Mouse (Mus musculus) heart, postnatal 0 days (tissue): ENCODE results near the gene Pde4c. TPM values are rescaled to one million over a fixed set of nuclear protein-coding genes. Genes with fewer than 3 reads are reported as not detected.

ENCODE experiments used
- ATAC-seq: fragments of 200-750 bp; cut with Nextera tagmentation; 2 replicates; pipeline ENCODE4 v1.8.0; 2017; ENCODE audit warnings: low read depth, moderate number of reproducible peaks, moderate library complexity; ENCODE audit not compliant: insufficient read depth
- DNase-seq: peaks from one replicate; pipeline ENCODE4 v3.0.0-alpha.2; 2016; ENCODE audit warnings: low spot score
- H3K27ac ChIP-seq: fragments of 300-500 bp; sonication (generic); 2 replicates; pipeline ENCODE4 v1.5.1; 2014; ENCODE audit warnings: low read depth, mild to moderate bottlenecking
- H3K27me3 ChIP-seq: fragments of 300-500 bp; sonication (generic); 2 replicates; pipeline ENCODE4 v1.6.1; 2014; ENCODE audit warnings: low read length, mixed read lengths; ENCODE audit not compliant: control insufficient read depth, insufficient read depth
- H3K36me3 ChIP-seq: fragments of 300-500 bp; sonication (generic); replicated peaks from 2 replicates; pipeline ENCODE4 v1.6.1; 2014; ENCODE audit warnings: low read length, mixed read lengths; ENCODE audit not compliant: control insufficient read depth, insufficient read depth
- H3K4me1 ChIP-seq: fragments of 300-500 bp; sonication (generic); 2 replicates; pipeline ENCODE4 v1.6.1; 2014; ENCODE audit warnings: antibody characterized with exemption; ENCODE audit not compliant: control insufficient read depth, insufficient read depth
- H3K4me2 ChIP-seq: fragments of 300-500 bp; sonication (generic); 2 replicates; pipeline ENCODE4 v1.6.1; 2014; ENCODE audit warnings: low read depth, mild to moderate bottlenecking, low read length, moderate library complexity
- H3K4me3 ChIP-seq: fragments of 300-500 bp; sonication (generic); 2 replicates; pipeline ENCODE4 v1.5.1; 2014; ENCODE audit warnings: low read depth, low read length
- H3K9ac ChIP-seq: fragments of 300-500 bp; sonication (generic); replicated peaks from 2 replicates; pipeline ENCODE4 v1.6.1; 2014; ENCODE audit warnings: low read depth, low read length, mixed read lengths
- H3K9me3 ChIP-seq: fragments of 300-500 bp; sonication (generic); replicated peaks from 2 replicates; pipeline ENCODE4 v1.6.1; 2016; ENCODE audit warnings: low read length; ENCODE audit not compliant: control insufficient read depth
- CTCF ChIP-seq: IDR thresholded peaks from 2 replicates; pipeline ENCODE4 v1.5.1; 2016; ENCODE audit warnings: antibody characterized with exemption, control low read depth, low read depth
- EP300 ChIP-seq: IDR thresholded peaks from 2 replicates; pipeline ENCODE4 v1.6.1; 2016; ENCODE audit warnings: antibody characterized with exemption, low read depth
- WGBS: fragments of 180-500 bp; shearing (Covaris S2); extraction: QIAGEN DNeasy Blood & Tissue Kit; methylation state at CpG from one replicate; pipeline ENCODE4 v1.1.7; 2014; 5-methylcytosine and 5-hydroxymethylcytosine counted together
- polyA plus RNA-seq: library from polyadenylated mRNA; unstranded; fragments of >200 nt; fragmentation: Nextera tagmentation; extraction: Ambion mirVana; gene quantifications from 2 replicates; pipeline ENCODE4 v1.2.1, GENCODE M21; 2015
- total RNA-seq: library from RNA; depleted of rRNA; stranded (reverse); fragments of >200 nt; gene quantifications from 2 replicates; pipeline ENCODE4 v1.2.3, GENCODE M21; 2014; ENCODE audit warnings: low replicate concordance

Pde4c gene
- total and polyA plus RNA-seq, 2 experiments from 2014 or later = 0.42 to 0.56 TPM

DNA sequence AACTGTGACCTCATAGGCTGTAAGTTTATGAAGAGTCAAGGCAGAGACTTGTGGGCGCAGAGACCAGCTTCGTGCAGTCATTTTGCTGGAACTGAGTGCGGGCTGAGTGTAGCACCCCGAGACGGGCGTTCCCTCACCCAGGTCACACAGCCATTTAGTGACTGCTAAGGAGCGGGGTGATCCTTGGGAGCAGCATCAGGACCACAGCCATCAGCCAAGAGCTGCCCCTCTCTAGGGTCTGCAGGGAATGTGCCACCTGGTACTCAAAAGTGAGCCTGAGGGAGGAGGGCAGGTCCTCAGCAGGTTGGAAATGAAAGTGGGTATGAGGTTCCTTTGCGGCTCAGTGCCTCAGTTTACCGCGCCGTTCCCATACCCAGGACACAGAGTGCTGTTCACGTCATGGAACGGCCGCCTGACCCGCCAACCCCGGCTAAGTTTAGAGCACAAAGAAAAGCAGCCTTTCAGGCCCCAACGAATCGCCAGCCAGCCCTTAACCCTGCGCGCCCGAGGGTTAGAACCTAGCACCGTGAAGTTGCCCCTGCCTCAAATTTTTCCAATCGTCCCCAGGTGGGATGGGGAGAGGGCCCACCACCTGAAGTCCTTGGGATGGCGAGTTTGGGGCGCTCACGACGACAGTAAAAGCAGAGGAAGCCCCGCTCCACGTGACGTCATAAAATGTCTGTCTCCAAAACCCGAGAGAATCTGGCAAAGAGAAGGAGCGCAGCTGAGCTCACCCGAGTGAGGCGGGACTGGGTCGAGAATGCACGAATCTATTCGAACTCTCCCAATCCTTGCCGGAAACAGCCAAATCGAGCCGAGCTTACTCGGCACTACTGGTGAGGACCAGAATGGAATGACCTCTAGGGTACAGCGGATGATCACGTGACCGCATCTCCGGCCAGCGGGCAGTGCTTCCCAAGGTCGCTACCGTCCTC, 20.4 kb downstream of the Pde4c start:
- peak overlapping the region; percentile 36 for H3K4me3 ChIP-seq
- H3K4me2 ChIP-seq = peak overlapping the region; percentile 55
- 5% methylated on average over 48 of the region's 48 CpGs for WGBS
- peak; percentile 16; the same call in 1 of the 2 replicates for ATAC-seq
- H3K9me3 ChIP-seq = no peaks in the 10 kb centered on the region
- H3K4me1 ChIP-seq = peaks cover 15% of the 10 kb centered on the region
- no peaks in the 10 kb centered on the region for H3K36me3 ChIP-seq
- TF ChIP-seq CTCF (no peak), EP300 (no peak)
- peaks cover 63% of the 10 kb centered on the region for H3K27me3 ChIP-seq
- no peak overlapping the region for H3K9ac ChIP-seq
- 0 out of 2 replicates have a peak overlapping the region, but pooled peaks have one; percentile 35 for H3K27ac ChIP-seq
- peak; percentile 41 for DNase-seq

DNA sequence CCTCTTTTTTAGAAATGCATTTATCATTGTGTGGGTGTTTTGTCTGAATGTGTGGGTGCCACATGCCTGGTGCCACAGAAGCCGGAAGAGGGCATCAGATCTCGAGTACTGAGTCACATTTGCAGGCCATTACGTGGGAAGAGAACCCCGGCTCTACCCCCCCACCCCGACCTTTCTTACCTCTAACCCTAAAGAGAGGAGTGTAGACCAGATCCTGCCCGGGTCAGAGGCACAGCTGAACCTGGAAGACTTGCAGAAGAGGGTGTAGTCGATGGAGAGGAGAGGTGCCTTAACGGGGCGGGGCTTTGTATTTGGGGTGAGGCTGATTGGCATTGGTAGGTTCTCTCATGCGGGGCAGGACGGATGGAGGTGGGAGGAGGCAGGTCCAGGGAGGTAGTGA, 21.3 kb downstream of the Pde4c start:
- no peak overlapping the region for H3K27ac ChIP-seq
- H3K4me3 ChIP-seq = no peak overlapping the region
- peaks cover 72% of the 10 kb centered on the region for H3K27me3 ChIP-seq
- no peak for DNase-seq
- H3K4me2 ChIP-seq = no peak overlapping the region
- TF ChIP-seq CTCF (no peak), EP300 (no peak)
- H3K4me1 ChIP-seq = peaks cover 15% of the 10 kb centered on the region
- H3K9me3 ChIP-seq = no peaks in the 10 kb centered on the region
- H3K9ac ChIP-seq = no peak overlapping the region
- no peak for ATAC-seq
- WGBS = 42% methylated on average over 11 of the region's 11 CpGs
- H3K36me3 ChIP-seq = no peaks in the 10 kb centered on the region

DNA sequence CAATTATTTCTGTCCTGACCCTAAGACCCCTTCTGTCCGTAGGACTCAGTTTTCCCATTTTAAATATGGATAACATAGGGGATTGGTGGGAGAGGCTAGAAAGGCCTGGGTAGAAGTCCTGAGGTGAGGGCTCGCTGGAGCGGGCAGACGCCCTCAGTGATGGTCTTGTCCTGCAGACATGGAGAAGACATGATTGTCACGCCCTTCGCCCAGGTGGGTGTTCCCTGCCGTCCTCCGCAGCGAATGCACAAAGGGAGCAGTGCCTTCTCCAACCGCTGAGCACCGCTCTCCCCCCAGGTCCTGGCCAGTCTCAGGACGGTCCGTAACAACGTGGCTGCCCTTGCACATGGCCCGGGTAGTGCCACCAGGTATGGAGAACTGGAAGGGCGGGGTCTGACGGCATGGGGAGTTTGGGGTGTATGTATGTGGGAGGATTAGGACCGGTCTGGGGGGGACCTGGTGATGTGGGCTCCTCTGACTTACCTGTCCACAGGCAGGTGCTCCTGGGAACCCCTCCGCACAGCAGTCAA, 22.2 kb downstream of the Pde4c start:
- WGBS = 51% methylated on average over 19 of the region's 19 CpGs
- peaks cover 15% of the 10 kb centered on the region for H3K4me1 ChIP-seq
- no peak overlapping the region for H3K4me2 ChIP-seq
- H3K4me3 ChIP-seq = no peak overlapping the region
- no peak for ATAC-seq
- H3K36me3 ChIP-seq = no peaks in the 10 kb centered on the region
- H3K9ac ChIP-seq = no peak overlapping the region
- H3K9me3 ChIP-seq = no peaks in the 10 kb centered on the region
- H3K27me3 ChIP-seq = peaks cover 72% of the 10 kb centered on the region
- DNase-seq = no peak
- no peak for TF ChIP-seq CTCF
- no peak for TF ChIP-seq EP300
- H3K27ac ChIP-seq = no peak overlapping the region

DNA sequence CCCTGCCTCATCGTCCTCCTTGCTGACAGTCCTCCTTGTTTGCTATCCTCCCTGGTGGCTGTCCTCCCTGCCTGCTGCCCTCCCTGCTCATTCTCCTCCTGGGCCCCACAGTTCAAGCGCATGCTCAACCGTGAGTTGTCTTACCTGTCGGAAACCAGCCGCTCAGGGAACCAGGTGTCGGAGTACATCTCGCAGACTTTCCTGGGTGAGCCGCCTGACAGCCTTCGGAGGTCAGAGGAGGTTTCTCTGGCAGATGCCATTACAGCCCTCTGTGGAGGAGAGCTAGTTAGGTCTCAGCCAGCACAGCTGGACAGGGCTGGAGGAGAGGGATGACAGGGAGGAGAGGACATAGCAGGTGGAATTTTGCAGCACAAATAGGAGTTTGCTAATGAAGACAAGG, 23.2 kb downstream of the Pde4c start:
- 56% methylated on average over 9 of the region's 9 CpGs for WGBS
- H3K27me3 ChIP-seq = peaks cover 72% of the 10 kb centered on the region
- no peak for ATAC-seq
- no peaks in the 10 kb centered on the region for H3K36me3 ChIP-seq
- no peaks in the 10 kb centered on the region for H3K9me3 ChIP-seq
- H3K4me3 ChIP-seq = no peak overlapping the region
- no peak for TF ChIP-seq CTCF
- no peak for TF ChIP-seq EP300
- H3K4me1 ChIP-seq = peaks cover 15% of the 10 kb centered on the region
- H3K9ac ChIP-seq = no peak overlapping the region
- H3K27ac ChIP-seq = no peak overlapping the region
- H3K4me2 ChIP-seq = no peak overlapping the region
- DNase-seq = no peak

DNA sequence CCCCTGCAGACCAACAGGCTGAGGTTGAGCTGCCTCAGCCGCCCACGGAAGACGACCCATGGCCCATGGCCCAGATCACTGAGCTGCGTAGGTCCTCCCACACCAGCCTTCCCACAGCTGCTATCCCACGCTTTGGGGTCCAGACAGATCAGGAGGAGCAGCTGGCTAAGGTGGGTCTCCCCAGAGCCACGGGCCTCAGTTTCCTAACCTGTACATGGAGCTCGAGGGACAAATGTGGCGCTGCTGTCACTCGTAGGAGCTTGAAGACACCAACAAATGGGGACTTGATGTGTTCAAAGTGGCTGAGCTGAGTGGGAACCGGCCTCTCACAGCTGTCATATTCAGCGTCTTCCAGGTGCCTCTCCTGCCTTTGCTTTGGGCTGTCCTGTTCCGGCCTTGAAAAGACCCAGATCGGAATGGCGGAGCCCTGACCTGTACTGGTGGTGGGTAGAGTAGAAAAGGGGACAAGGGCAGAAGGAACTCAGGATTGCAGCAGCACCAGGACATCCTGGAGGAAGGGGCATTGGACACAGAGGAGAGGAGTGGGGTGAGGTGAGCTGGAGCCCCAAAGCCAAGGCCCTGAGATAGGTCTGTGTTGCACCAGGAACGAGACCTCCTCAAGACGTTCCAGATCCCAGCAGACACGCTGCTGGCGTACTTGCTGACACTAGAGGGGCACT, 23.8 kb downstream of the Pde4c start:
- no peaks in the 10 kb centered on the region for H3K36me3 ChIP-seq
- DNase-seq = no peak
- no peak overlapping the region for H3K9ac ChIP-seq
- H3K27me3 ChIP-seq = peaks cover 72% of the 10 kb centered on the region
- ATAC-seq = no peak
- H3K4me2 ChIP-seq = no peak overlapping the region
- H3K27ac ChIP-seq = no peak overlapping the region
- TF ChIP-seq CTCF = no peak
- TF ChIP-seq EP300 = no peak
- no peak overlapping the region for H3K4me3 ChIP-seq
- no peaks in the 10 kb centered on the region for H3K9me3 ChIP-seq
- peaks cover 15% of the 10 kb centered on the region for H3K4me1 ChIP-seq
- 80% methylated on average over 18 of the region's 18 CpGs for WGBS
